Comparison of ENCODE assay signal across 11 mouse cellular contexts in the genomic region with DNA sequence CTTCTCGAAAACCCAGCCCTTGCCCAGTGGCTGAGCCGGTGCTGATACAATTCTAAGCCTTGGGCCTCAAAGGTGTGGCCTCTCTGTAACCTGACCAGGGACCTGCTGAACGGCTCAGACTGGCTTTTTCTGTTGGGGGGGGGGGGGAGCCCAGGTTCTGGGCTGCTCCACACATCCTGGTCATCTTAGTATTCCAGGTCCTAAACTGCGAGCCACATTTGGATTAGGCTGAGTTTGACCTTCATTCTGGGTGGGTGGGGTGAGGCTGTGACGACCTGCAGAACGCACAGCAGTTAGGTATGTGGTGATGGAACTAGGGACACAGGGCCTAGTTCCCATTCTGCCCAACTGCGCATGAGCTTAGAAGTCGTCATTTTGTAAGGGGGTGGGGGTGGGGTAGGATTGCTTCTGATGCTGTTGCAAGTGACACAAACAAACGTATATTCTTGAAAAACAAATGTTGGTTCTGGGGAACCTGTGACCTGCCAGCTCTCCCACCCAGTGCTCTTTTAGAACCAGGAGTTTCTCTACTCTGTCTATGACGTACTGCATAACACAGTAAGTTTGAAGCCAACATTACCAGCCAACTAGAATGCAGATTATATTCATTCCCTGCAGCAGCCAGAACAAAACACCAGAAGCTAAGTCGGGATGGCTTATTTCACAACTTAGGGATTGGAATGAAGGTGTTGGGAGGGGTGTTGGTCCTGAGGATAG. TPM values are rescaled to one million over a fixed set of nuclear protein-coding genes. Genes with fewer than 3 reads are reported as not detected.
A peak's percentile ranks its signal among the peaks of the same experiment; 100 is the strongest.
DNase-seq lines count a peak whose midpoint lies in the region; ATAC-seq and TF ChIP-seq lines count a peak whose summit lies in the region.
"Had no signal": no experiment of that assay in that cellular context is flagged by ENCODE, and none has a peak within 500 bp of the region (broad histone marks: within the 10 kb centered on the region; RNA-seq: fewer than 3 reads in every experiment).

No protein-coding gene starts in this region.

- no peak for TF ChIP-seq CTCF in intestine, postnatal 0 days (IDR thresholded peaks at IDR 0.05; ENCODE audit: low read depth)

- no peaks in the 10 kb centered on the region for H3K36me3 ChIP-seq in intestine, embryonic 14.5 days (ENCODE audit: control insufficient read depth, insufficient read depth, low read length)
- no peaks in the 10 kb centered on the region for H3K36me3 ChIP-seq in intestine, postnatal 0 days (ENCODE audit: control insufficient read depth, insufficient read depth)
- H3K36me3 ChIP-seq in limb, embryonic 15.5 days, result no peaks in the 10 kb centered on the region

- no peak overlapping the region for H3K4me3 ChIP-seq in intestine, embryonic 14.5 days (ENCODE audit: low read depth, low read length)
- no peak overlapping the region for H3K4me3 ChIP-seq in intestine, postnatal 0 days (ENCODE audit: low read depth, low read length)
- no peak overlapping the region for H3K4me3 ChIP-seq in limb, embryonic 15.5 days

- DNase-seq in intestine, embryonic 14.5 days (ENCODE audit: low spot score), result no peak
- DNase-seq in urinary bladder, postnatal 25 days (ENCODE audit: low spot score), result peak; percentile 14
- no peak for DNase-seq in urinary bladder, adult 2 months (ENCODE audit: low spot score)
- no peak for DNase-seq in left cerebral cortex, postnatal 36 days (ENCODE audit: low spot score in 2 of 2)
- no peak for DNase-seq in ovary, postnatal 10 days (ENCODE audit: low spot score)
- DNase-seq: adrenal gland, postnatal 25 days; cerebellum, adult 9-11 months; liver had no signal

- 0 out of 2 replicates have a peak, but pooled peaks cover 3% of the 10 kb centered on the region for H3K4me1 ChIP-seq in intestine, embryonic 14.5 days (replicated peaks; ENCODE audit: control insufficient read depth, insufficient read depth, low read length)
- H3K4me1 ChIP-seq in intestine, postnatal 0 days (replicated peaks; ENCODE audit: control insufficient read depth, insufficient read depth, low read length), result no peaks in the 10 kb centered on the region
- H3K4me1 ChIP-seq in limb, embryonic 15.5 days, result 0 out of 2 replicates have a peak, but pooled peaks cover 5% of the 10 kb centered on the region

- no peak overlapping the region for H3K9ac ChIP-seq in intestine, embryonic 14.5 days (ENCODE audit: low read length)
- H3K9ac ChIP-seq in intestine, postnatal 0 days (ENCODE audit: low read depth, low read length), result no peak overlapping the region
- no peak overlapping the region for H3K9ac ChIP-seq in limb, embryonic 15.5 days

- no peaks in the 10 kb centered on the region for H3K9me3 ChIP-seq in intestine, embryonic 14.5 days (ENCODE audit: control insufficient read depth, low read length)
- H3K9me3 ChIP-seq in intestine, postnatal 0 days (ENCODE audit: control insufficient read depth), result no peaks in the 10 kb centered on the region
- H3K9me3 ChIP-seq in limb, embryonic 15.5 days, result no peaks in the 10 kb centered on the region

- ATAC-seq in intestine, embryonic 14.5 days (replicated peaks; ENCODE audit: low FRiP score, low TSS enrichment, low read depth), result 0 out of 2 replicates have a peak, but pooled peaks have one; percentile 17
- no peak for ATAC-seq in intestine, postnatal 0 days
- 0 out of 2 replicates have a peak, but pooled peaks have one; percentile 52 for ATAC-seq in limb, embryonic 15.5 days (ENCODE audit: insufficient number of reproducible peaks, low FRiP score, low TSS enrichment, low read depth)

- no peaks in the 10 kb centered on the region for H3K27me3 ChIP-seq in intestine, embryonic 14.5 days (replicated peaks; ENCODE audit: control insufficient read depth, insufficient read depth, low read length)
- no peaks in the 10 kb centered on the region for H3K27me3 ChIP-seq in intestine, postnatal 0 days (replicated peaks; ENCODE audit: control insufficient read depth, insufficient read depth, low read length)
- no peaks in the 10 kb centered on the region for H3K27me3 ChIP-seq in limb, embryonic 15.5 days

- no peak overlapping the region for H3K27ac ChIP-seq in intestine, embryonic 14.5 days (ENCODE audit: low read depth)
- H3K27ac ChIP-seq in intestine, postnatal 0 days (ENCODE audit: low read depth, low read length), result no peak overlapping the region
- H3K27ac ChIP-seq in limb, embryonic 15.5 days, result no peak overlapping the region

- intact Hi-C loops in left cerebral cortex, postnatal 36 days (cut with DNase I), result no loop called here

- WGBS in intestine, embryonic 14.5 days, result 36% methylated on average over 11 of the region's 11 CpGs
- 38% methylated on average over 11 of the region's 11 CpGs for WGBS in intestine, postnatal 0 days
- 35% methylated on average over 11 of the region's 11 CpGs for WGBS in limb, embryonic 15.5 days

- no peak overlapping the region for H3K4me2 ChIP-seq in intestine, embryonic 14.5 days (ENCODE audit: low read length)
- no peak overlapping the region for H3K4me2 ChIP-seq in intestine, postnatal 0 days (replicated peaks; ENCODE audit: low read depth)
- H3K4me2 ChIP-seq in limb, embryonic 15.5 days, result no peak overlapping the region

RNA-seq across cellular contexts. Expression of gene Morf4l1, which starts 9.7 kb away (rescaled TPM):
- 414 and 456 TPM in 2 replicates for polyA plus RNA-seq in intestine, embryonic 14.5 days (2014; fragmentation: Nextera tagmentation; extraction: Ambion mirVana)
- polyA plus RNA-seq in intestine, postnatal 0 days (2015; fragmentation: Nextera tagmentation; extraction: Ambion mirVana), result 215 and 227 TPM in 2 replicates
- polyA plus RNA-seq in urinary bladder, adult 2 months (2012; rRNA removed), result 399 and 411 TPM in 2 replicates
- 440 and 463 TPM in 2 replicates for polyA plus RNA-seq in limb, embryonic 15.5 days (2015; fragmentation: Nextera tagmentation; extraction: Ambion mirVana)
- total RNA-seq in left cerebral cortex, postnatal 36 days (2021), result 100 to 1,000 TPM; 412 to 425 TPM

RNA-seq across cellular contexts. Expression of gene Adamts7, which starts 38.6 kb away (rescaled TPM):
- polyA plus RNA-seq in intestine, embryonic 14.5 days (2014; fragmentation: Nextera tagmentation; extraction: Ambion mirVana), result 18.7 and 20.7 TPM in 2 replicates
- polyA plus RNA-seq in intestine, postnatal 0 days (2015; fragmentation: Nextera tagmentation; extraction: Ambion mirVana), result 2.5 TPM in 2 replicates
- polyA plus RNA-seq in urinary bladder, adult 2 months (2012; rRNA removed), result 5.9 and 6.4 TPM in 2 replicates
- polyA plus RNA-seq in limb, embryonic 15.5 days (2015; fragmentation: Nextera tagmentation; extraction: Ambion mirVana), result 13.7 and 14.2 TPM in 2 replicates
- under 1 TPM; 0.30 to 0.43 TPM for total RNA-seq in left cerebral cortex, postnatal 36 days (2021)
- total RNA-seq: MEL had no signal
